Comparison of ENCODE assay signal across 18 mouse cellular contexts in genomic region chr11:76298457-76299000, GRCm38 (mm10). TPM values are rescaled to one million over a fixed set of nuclear protein-coding genes. Genes with fewer than 3 reads are reported as not detected.
DNase-seq lines count a peak whose midpoint lies in the region; ATAC-seq and TF ChIP-seq lines count a peak whose summit lies in the region.
"Had no signal": no experiment of that assay in that cellular context is flagged by ENCODE, and none has a peak within 500 bp of the region (broad histone marks: within the 10 kb centered on the region; RNA-seq: fewer than 3 reads in every experiment).

No protein-coding gene starts in this region.

- H3K36me3 ChIP-seq in forebrain, embryonic 10.5 days (replicated peaks): peaks cover 3% of the 10 kb centered on the region; the same call in 1 of the 2 replicates
- no peaks in the 10 kb centered on the region for H3K36me3 ChIP-seq in forebrain, embryonic 11.5 days (ENCODE audit: control insufficient read depth, insufficient read depth, low read length)
- H3K36me3 ChIP-seq in intestine, embryonic 15.5 days: no peaks in the 10 kb centered on the region
- no peaks in the 10 kb centered on the region for H3K36me3 ChIP-seq in intestine, embryonic 16.5 days (ENCODE audit: control insufficient read depth, insufficient read depth, low read length)
- H3K36me3 ChIP-seq in E14TG2a.4 (ENCODE audit: insufficient read depth, low read length): no peaks in the 10 kb centered on the region
- H3K36me3 ChIP-seq in intestine, postnatal 0 days (ENCODE audit: control insufficient read depth, insufficient read depth): no peaks in the 10 kb centered on the region
- H3K36me3 ChIP-seq: G1E; lung, embryonic 15.5 days; neural tube, embryonic 13.5 days had no signal

- 82% methylated on average over 9 of the region's 9 CpGs for WGBS in forebrain, embryonic 10.5 days
- WGBS in forebrain, embryonic 11.5 days: 65% methylated on average over 9 of the region's 9 CpGs
- 67% methylated on average over 9 of the region's 9 CpGs for WGBS in intestine, embryonic 15.5 days
- 69% methylated on average over 9 of the region's 9 CpGs for WGBS in intestine, embryonic 16.5 days
- WGBS in intestine, postnatal 0 days: 72% methylated on average over 9 of the region's 9 CpGs

- H3K4me1 ChIP-seq in forebrain, embryonic 10.5 days: peaks cover 80% of the 10 kb centered on the region
- H3K4me1 ChIP-seq in forebrain, embryonic 11.5 days (replicated peaks; ENCODE audit: control insufficient read depth, insufficient read depth, low read length): peaks cover 22% of the 10 kb centered on the region; the same call in 1 of the 2 replicates
- peaks cover 36% of the 10 kb centered on the region for H3K4me1 ChIP-seq in intestine, embryonic 15.5 days (replicated peaks)
- peaks cover 30% of the 10 kb centered on the region for H3K4me1 ChIP-seq in intestine, embryonic 16.5 days (ENCODE audit: control insufficient read depth, insufficient read depth, low read length)
- H3K4me1 ChIP-seq in E14TG2a.4 (replicated peaks; ENCODE audit: low read depth, low read length): peaks cover 76% of the 10 kb centered on the region
- H3K4me1 ChIP-seq in intestine, postnatal 0 days (replicated peaks; ENCODE audit: control insufficient read depth, insufficient read depth, low read length): no peaks in the 10 kb centered on the region

- DNase-seq in forebrain, embryonic 10.5 days (ENCODE audit: extremely low spot score, low spot score): no peak
- no peak for DNase-seq in forebrain, embryonic 11.5 days (ENCODE audit: low spot score)
- DNase-seq in right cerebral cortex, postnatal 10 days (ENCODE audit: low spot score in 2 of 2): no peak
- DNase-seq: adrenal gland, postnatal 36 days; cerebellum, adult 11-12 months; embryo, embryonic 11 days; gastrocnemius, postnatal 36 days; kidney, adult 11 months; midbrain, embryonic 14.5 days; retina, postnatal 1 day had no signal

- H3K27me3 ChIP-seq in forebrain, embryonic 10.5 days (ENCODE audit: poor library complexity, severe bottlenecking): no peaks in the 10 kb centered on the region
- H3K27me3 ChIP-seq in forebrain, embryonic 11.5 days (ENCODE audit: control insufficient read depth, insufficient read depth, low read length): no peaks in the 10 kb centered on the region
- H3K27me3 ChIP-seq in intestine, embryonic 15.5 days (replicated peaks): no peaks in the 10 kb centered on the region
- H3K27me3 ChIP-seq in intestine, embryonic 16.5 days (replicated peaks; ENCODE audit: control insufficient read depth, insufficient read depth, low read length): no peaks in the 10 kb centered on the region
- H3K27me3 ChIP-seq in E14TG2a.4 (ENCODE audit: insufficient read depth, low read length): peaks cover 76% of the 10 kb centered on the region
- no peaks in the 10 kb centered on the region for H3K27me3 ChIP-seq in intestine, postnatal 0 days (replicated peaks; ENCODE audit: control insufficient read depth, insufficient read depth, low read length)
- H3K27me3 ChIP-seq: lung, embryonic 15.5 days; neural tube, embryonic 13.5 days had no signal

- H3K4me3 ChIP-seq in forebrain, embryonic 10.5 days: no peak overlapping the region
- no peak overlapping the region for H3K4me3 ChIP-seq in forebrain, embryonic 11.5 days (ENCODE audit: low read depth, low read length)
- H3K4me3 ChIP-seq in intestine, embryonic 15.5 days (replicated peaks): no peak overlapping the region
- no peak overlapping the region for H3K4me3 ChIP-seq in intestine, embryonic 16.5 days (ENCODE audit: low read length)
- no peak overlapping the region for H3K4me3 ChIP-seq in E14TG2a.4 (replicated peaks; ENCODE audit: low read length)
- H3K4me3 ChIP-seq in intestine, postnatal 0 days (ENCODE audit: low read depth, low read length): no peak overlapping the region
- H3K4me3 ChIP-seq: lung, embryonic 15.5 days; neural tube, embryonic 13.5 days had no signal

- no peak overlapping the region for H3K9ac ChIP-seq in forebrain, embryonic 11.5 days (ENCODE audit: low read length)
- 0 out of 2 replicates have a peak overlapping the region, but pooled peaks have one; percentile 10 for H3K9ac ChIP-seq in intestine, embryonic 15.5 days
- H3K9ac ChIP-seq in intestine, embryonic 16.5 days (ENCODE audit: low read depth, low read length): no peak overlapping the region
- H3K9ac ChIP-seq in intestine, postnatal 0 days (ENCODE audit: low read depth, low read length): no peak overlapping the region
- H3K9ac ChIP-seq: lung, embryonic 15.5 days; neural tube, embryonic 13.5 days had no signal

- H3K27ac ChIP-seq in forebrain, embryonic 10.5 days: peak overlapping the region; percentile 35; the same call in 1 of the 2 replicates
- H3K27ac ChIP-seq in forebrain, embryonic 11.5 days (ENCODE audit: low read depth, low read length): no peak overlapping the region
- no peak overlapping the region for H3K27ac ChIP-seq in intestine, embryonic 15.5 days
- no peak overlapping the region for H3K27ac ChIP-seq in intestine, embryonic 16.5 days (ENCODE audit: low read length)
- no peak overlapping the region for H3K27ac ChIP-seq in intestine, postnatal 0 days (ENCODE audit: low read depth, low read length)
- H3K27ac ChIP-seq: lung, embryonic 15.5 days; neural tube, embryonic 13.5 days had no signal

- no peak overlapping the region for H3K4me2 ChIP-seq in forebrain, embryonic 11.5 days (ENCODE audit: low read depth, low read length, severe bottlenecking)
- H3K4me2 ChIP-seq in intestine, embryonic 15.5 days (replicated peaks): no peak overlapping the region
- H3K4me2 ChIP-seq in intestine, embryonic 16.5 days (ENCODE audit: low read depth, low read length): no peak overlapping the region
- H3K4me2 ChIP-seq in intestine, postnatal 0 days (replicated peaks; ENCODE audit: low read depth): no peak overlapping the region
- H3K4me2 ChIP-seq: lung, embryonic 15.5 days; neural tube, embryonic 13.5 days had no signal

- no peak for ATAC-seq in forebrain, embryonic 11.5 days (replicated peaks; ENCODE audit: low FRiP score)
- ATAC-seq in intestine, embryonic 15.5 days: no peak
- no peak for ATAC-seq in intestine, embryonic 16.5 days
- no peak for ATAC-seq in intestine, postnatal 0 days
- ATAC-seq in CD4-positive, CD25-positive, alpha-beta regulatory T cell, adult 4 months: no peak

- H3K9me3 ChIP-seq in forebrain, embryonic 10.5 days: no peaks in the 10 kb centered on the region; the same call in 1 of the 2 replicates
- no peaks in the 10 kb centered on the region for H3K9me3 ChIP-seq in forebrain, embryonic 11.5 days (ENCODE audit: control insufficient read depth, low read length)
- H3K9me3 ChIP-seq in intestine, embryonic 15.5 days: no peaks in the 10 kb centered on the region
- no peaks in the 10 kb centered on the region for H3K9me3 ChIP-seq in intestine, embryonic 16.5 days (ENCODE audit: control insufficient read depth, low read length)
- H3K9me3 ChIP-seq in E14TG2a.4 (ENCODE audit: low read length): no peaks in the 10 kb centered on the region
- no peaks in the 10 kb centered on the region for H3K9me3 ChIP-seq in intestine, postnatal 0 days (ENCODE audit: control insufficient read depth)
- H3K9me3 ChIP-seq: G1E; lung, embryonic 15.5 days; neural tube, embryonic 13.5 days had no signal

- TF ChIP-seq CTCF in E14TG2a.4 (conservative IDR thresholded peaks at IDR 0.05; ENCODE audit: low read length): peak; percentile 25
- peak; percentile 56 for TF ChIP-seq CTCF in intestine, postnatal 0 days (IDR thresholded peaks at IDR 0.05; ENCODE audit: low read depth)

RNA-seq across cellular contexts. Expression of gene Glod4, which starts 55.0 kb away (rescaled TPM):
- 129 and 134 TPM in 2 replicates for polyA plus RNA-seq in forebrain, embryonic 10.5 days (2016; fragmentation: Nextera tagmentation; extraction: Ambion mirVana)
- polyA plus RNA-seq in forebrain, embryonic 11.5 days (2014; fragmentation: Nextera tagmentation; extraction: Ambion mirVana): 122 and 125 TPM in 2 replicates
- polyA plus RNA-seq in intestine, embryonic 15.5 days (2015; fragmentation: Nextera tagmentation; extraction: Ambion mirVana): 123 and 138 TPM in 2 replicates
- 119 and 129 TPM in 2 replicates for polyA plus RNA-seq in intestine, embryonic 16.5 days (2015; fragmentation: Nextera tagmentation; extraction: Ambion mirVana)
- polyA plus RNA-seq in intestine, postnatal 0 days (2015; fragmentation: Nextera tagmentation; extraction: Ambion mirVana): 68.9 and 77.2 TPM in 2 replicates
- 10 to 100 TPM; 78.6 to 89.4 TPM for polyA plus RNA-seq in CD4-positive, CD25-positive, alpha-beta regulatory T cell, adult 4 months (2017; shearing (Covaris generic))

RNA-seq across cellular contexts. Expression of gene Mrm3, which starts 55.0 kb away (rescaled TPM):
- 26.3 and 28.1 TPM in 2 replicates for polyA plus RNA-seq in forebrain, embryonic 10.5 days (2016; fragmentation: Nextera tagmentation; extraction: Ambion mirVana)
- 18.6 and 20.7 TPM in 2 replicates for polyA plus RNA-seq in forebrain, embryonic 11.5 days (2014; fragmentation: Nextera tagmentation; extraction: Ambion mirVana)
- 26.3 and 29.6 TPM in 2 replicates for polyA plus RNA-seq in intestine, embryonic 15.5 days (2015; fragmentation: Nextera tagmentation; extraction: Ambion mirVana)
- polyA plus RNA-seq in intestine, embryonic 16.5 days (2015; fragmentation: Nextera tagmentation; extraction: Ambion mirVana): 22.9 and 29.2 TPM in 2 replicates
- polyA plus RNA-seq in intestine, postnatal 0 days (2015; fragmentation: Nextera tagmentation; extraction: Ambion mirVana): 8.4 and 8.9 TPM in 2 replicates
- 10 to 100 TPM; 13.2 to 19.9 TPM for polyA plus RNA-seq in CD4-positive, CD25-positive, alpha-beta regulatory T cell, adult 4 months (2017; shearing (Covaris generic))
